Mouse (Mus musculus) testis, postnatal 14 days (tissue): ENCODE measurements around the gene Gm29554.
"Not testable (repeated sequence)": the region's sequence is repeated elsewhere in the genome, so short reads cannot be mapped to it uniquely, and the experiment has no call there.

Experiments used
- DNase-seq: peaks from one replicate; pipeline ENCODE4 v3.0.0; 2021; ENCODE audit warnings: low spot score

Gm29554 gene

DNA sequence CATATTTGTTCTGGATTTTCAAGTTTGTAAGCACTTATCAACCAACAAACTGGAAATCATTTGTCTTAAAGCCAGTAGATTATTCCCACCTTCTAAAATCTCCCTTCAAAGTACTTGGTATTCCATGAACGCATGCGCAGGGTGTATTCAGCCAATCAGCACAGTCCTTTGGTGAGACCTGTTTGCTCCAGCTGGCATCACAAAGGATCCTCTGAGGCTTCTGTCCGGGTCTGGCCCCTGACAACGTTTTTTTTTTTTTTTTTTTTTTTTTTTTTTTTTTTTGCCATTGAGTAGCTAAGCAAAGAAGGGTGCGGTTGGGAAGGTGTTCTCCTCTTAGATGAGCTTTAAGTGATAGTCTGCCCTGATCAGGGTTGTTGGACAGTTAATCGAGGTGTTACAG lies at the start of gene Gm29554:
Gene Gm29554, plus strand, starts transcription at position 301 of the 400 bp plus-strand sequence.
- DNase-seq: not testable (repeated sequence)
